Mouse (Mus musculus) WW6 (cell line): ENCODE results near the gene Sh3bp5.
"Not testable (repeated sequence)": the region's sequence is repeated elsewhere in the genome, so short reads cannot be mapped to it uniquely, and the experiment has no call there.

Experiments used
- DNase-seq: peaks from one replicate; pipeline ENCODE4 v3.0.0-alpha.2; 2013; ENCODE audit warnings: low read depth, low spot score

The Sh3bp5 gene

GRCm38 (mm10) chr14:31435930-31436693 lies at the start of gene Sh3bp5:
Gene Sh3bp5, minus strand, starts transcription at chr14:31436078.
- peak; percentile 58 for DNase-seq

- no peak for DNase-seq
Measured at GRCm38 (mm10) chr14:31482417-31482816, 46.5 kb upstream of the Sh3bp5 start.

DNA sequence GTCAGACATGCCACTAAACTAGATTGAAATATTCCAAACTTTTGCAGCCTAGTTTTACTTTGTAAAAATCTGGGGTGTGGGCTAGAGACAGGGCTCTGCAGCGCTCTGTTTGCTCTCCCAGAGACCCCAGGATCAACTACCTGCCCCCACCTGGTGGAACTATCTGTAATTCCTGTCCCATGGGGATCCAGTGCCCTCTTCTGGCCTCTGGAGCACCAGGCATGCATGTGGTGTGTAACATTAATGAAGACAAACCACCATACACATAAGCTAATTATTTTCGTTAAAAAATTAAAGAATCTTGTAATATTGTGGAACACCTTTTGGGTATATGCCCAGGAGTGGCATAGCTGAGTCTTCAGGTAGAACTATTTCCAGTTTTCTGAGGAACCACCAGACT lies 37.4 kb upstream of the Sh3bp5 start:
- DNase-seq, result no peak

- no peak for DNase-seq
Measured at GRCm38 (mm10) chr14:31472451-31473061, 36.7 kb upstream of the Sh3bp5 start.

- no peak for DNase-seq
Measured at GRCm38 (mm10) chr14:31469711-31470110, 33.8 kb upstream of the Sh3bp5 start.

DNA sequence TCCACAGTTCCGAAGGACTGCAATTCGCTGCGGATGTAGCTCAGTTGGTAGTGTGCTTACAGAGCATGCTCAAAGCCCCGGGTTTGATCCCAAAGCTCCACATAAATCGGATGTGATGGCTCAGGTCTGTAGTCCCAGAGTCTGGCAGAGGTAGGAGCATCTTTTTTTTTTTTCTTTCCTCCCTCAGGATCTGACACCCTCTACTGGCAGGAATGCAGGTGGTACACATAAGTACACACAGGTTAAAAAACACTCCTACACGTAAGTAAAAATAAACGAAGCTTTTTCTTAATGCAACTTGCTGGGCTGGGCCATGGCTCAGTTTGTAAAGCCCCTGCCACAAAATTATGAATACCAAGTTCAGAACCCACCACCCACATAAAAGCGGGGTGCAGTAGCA lies 28.3 kb upstream of the Sh3bp5 start:
- peak; percentile 34 for DNase-seq

DNA sequence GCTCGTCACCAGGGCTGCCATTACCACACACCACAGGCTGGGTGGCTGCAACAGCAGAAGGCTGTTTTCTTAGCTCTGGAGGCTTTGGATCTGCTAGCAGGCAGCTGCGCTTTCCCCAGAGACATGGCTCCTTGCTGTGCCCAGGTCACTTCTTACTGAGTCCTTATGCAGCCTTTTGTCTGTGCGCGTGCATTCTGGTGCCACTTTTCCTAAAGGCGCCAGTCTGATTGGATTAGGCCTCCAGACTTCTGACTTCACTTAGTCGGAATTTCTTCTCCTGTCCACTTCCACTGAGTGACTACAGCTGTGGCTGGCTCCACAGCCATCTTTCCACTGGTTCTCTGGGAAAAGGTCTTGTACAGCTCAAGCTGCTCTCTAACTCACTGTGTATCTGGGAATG lies 27.0 kb upstream of the Sh3bp5 start:
- no peak for DNase-seq

GRCm38 (mm10) chr14:31462226-31462625 lies 26.3 kb upstream of the Sh3bp5 start:
- DNase-seq, result not testable (repeated sequence)

DNA sequence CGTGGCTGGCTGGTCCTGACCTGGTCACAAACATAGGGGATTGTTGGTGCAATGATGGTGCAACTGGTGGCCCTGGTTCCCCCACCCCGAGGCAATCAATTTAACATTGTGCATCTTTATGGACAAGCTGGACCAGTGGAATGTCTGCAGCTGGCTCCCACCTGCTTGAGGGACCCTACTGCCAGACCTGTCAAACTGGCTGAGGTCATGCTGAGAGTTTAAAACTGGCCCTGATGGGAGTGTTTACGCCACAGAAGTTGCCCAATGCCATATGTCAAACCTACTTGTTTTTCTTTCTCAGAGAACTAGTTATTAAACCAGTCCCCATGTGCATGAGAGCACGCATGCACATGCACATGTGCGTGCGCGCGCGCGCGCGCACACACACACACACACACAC lies 22.1 kb upstream of the Sh3bp5 start:
- no peak for DNase-seq

DNA sequence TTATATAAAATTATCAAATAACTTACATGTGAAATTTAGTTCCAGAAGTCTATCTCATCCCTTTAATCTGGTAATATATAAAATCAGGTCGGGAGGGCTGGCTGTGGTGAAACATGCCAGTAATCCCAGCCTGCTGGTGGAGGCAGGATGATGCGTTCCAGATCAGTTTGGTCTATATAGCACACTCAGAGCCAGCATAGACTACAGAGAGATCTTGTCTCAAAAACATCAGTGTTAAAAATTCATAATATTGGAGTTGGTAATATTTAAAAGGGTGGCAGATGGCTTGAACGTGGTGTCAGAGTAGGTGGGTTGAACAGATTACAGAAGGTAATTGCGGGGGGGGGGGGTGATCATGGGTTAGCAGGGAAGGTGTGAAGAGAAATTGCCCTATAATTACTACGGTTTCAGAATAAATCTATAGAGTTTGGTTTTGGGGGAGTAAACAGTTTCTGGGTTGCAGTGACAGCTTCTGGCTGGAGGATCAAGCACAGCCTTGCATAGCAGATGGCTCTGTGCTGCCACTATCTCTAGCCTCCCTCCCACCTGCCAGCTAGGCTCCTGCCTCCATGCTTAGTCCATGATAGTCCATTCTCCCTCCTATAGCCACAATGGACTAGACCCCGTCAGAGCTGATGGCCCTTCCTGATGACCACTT lies 20.3 kb upstream of the Sh3bp5 start:
- DNase-seq, result no peak

- no peak for DNase-seq
Measured at GRCm38 (mm10) chr14:31454849-31455566, 19.1 kb upstream of the Sh3bp5 start.

GRCm38 (mm10) chr14:31453946-31454345 lies 18.1 kb upstream of the Sh3bp5 start:
- not testable (repeated sequence) for DNase-seq

- DNase-seq, result no peak
Measured at GRCm38 (mm10) chr14:31448994-31449393, 13.1 kb upstream of the Sh3bp5 start.

DNA sequence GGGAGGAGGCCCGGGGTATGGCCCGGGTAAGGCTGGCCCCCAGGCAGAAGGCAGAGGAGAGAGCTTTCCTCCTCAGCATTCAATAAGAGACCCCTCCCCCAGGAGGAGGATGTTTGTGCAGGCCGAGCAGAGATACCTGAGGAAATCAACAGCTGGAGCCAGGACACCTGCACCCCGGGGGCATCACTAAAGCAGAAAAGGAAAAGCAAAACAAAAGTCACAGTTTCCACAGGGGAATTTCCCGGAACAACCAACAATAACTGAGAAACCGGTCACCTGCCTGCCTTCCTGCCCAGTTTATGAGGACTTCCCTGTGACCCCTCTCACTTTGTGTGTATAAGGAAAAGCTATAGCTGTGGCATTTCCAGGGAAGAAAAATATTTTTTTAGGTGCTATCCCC lies 7.7 kb upstream of the Sh3bp5 start:
- DNase-seq, result no peak

DNA sequence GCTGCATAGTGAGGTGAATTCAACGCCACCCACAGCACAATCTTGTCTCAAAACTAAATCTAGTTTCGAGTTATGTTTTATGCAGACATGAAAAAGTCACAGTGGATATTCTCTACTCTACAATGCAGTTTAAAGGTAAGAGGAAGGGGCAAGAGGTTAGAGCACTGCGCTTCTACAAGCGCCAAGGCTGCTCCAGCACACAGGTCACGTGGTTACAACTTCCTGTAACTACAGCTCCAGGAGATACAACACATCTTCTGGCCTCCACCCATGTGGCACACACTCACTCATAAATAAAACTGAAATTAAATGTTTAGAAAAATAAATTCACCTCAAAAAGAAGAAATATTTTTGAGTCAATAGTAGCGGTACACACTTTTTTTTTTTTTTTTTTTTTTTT lies 4.8 kb upstream of the Sh3bp5 start:
- no peak for DNase-seq

DNA sequence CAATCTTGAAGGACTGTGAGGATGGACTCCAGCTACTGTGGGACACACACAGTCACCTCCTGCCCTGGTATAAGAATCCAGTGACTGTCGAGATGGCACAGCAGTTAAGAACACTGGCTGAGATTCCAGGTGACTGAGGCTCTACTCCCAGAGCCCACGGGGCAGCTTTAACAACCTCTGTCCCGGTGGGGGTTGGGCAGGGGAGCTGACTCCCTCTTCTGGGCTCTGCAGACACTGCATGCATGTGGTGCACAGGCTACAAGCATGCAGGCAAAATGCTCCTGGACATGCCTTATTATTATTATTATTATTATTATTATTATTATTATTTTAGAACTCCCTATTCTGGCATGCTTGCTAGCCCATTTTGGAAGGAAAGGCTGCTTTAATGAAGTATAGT lies 4.4 kb upstream of the Sh3bp5 start:
- DNase-seq, result no peak

GRCm38 (mm10) chr14:31439279-31439678 lies 3.4 kb upstream of the Sh3bp5 start:
- DNase-seq, result no peak

GRCm38 (mm10) chr14:31437826-31438529 lies 2.1 kb upstream of the Sh3bp5 start:
- no peak for DNase-seq

- DNase-seq, result peak; percentile 7
Measured at GRCm38 (mm10) chr14:31435018-31435915, 611 bp downstream of the Sh3bp5 start.

DNA sequence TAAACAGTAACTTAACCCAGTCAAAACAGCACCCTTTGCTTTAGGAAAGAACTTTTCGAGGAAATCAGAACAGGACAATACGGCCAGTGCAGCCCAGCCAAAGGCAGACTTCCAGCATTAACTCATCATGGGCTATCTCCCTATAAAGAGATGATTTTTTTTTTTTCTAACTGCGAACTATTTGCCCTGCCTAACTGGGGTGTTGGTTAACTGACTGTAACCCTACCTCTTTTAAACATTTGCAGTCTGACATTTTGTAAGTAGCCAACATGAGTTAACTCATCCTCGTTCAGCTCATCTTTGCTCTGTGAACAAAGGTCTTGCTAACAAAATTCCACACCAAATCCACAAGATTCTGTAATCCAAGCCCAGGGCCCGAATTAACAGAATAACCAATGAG lies 1.5 kb downstream of the Sh3bp5 start:
- DNase-seq, result no peak
